Mouse (Mus musculus): ENCODE data around the gene Kirrel.

The Kirrel gene

DNA sequence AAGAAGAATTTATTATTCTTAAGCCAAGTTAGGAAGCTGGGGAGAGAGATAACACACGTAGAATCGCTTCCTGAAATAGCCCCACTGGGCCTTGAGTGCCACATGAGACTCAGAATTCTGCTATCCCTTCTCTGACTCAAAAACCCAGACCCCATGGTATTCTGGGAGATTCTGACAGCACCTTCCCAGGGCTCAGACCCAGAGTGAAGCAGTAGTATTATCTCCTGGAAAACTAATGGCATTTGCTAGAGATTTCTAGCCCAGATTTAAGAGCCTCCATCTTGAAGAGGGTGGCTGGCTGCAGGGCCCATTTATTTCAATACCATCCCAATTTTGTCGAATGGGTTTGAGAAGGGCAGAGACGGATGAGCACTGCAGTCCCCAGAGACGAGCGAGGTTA lies 6.9 kb downstream of the Kirrel start:
- peak; percentile 7 for DNase-seq (ENCODE audit: extremely low spot score, low spot score)

GRCm38 (mm10) chr3:87165291-87165881 lies 9.2 kb downstream of the Kirrel start:
- DNase-seq (ENCODE audit: extremely low spot score, low spot score) = peak; percentile 15

DNA sequence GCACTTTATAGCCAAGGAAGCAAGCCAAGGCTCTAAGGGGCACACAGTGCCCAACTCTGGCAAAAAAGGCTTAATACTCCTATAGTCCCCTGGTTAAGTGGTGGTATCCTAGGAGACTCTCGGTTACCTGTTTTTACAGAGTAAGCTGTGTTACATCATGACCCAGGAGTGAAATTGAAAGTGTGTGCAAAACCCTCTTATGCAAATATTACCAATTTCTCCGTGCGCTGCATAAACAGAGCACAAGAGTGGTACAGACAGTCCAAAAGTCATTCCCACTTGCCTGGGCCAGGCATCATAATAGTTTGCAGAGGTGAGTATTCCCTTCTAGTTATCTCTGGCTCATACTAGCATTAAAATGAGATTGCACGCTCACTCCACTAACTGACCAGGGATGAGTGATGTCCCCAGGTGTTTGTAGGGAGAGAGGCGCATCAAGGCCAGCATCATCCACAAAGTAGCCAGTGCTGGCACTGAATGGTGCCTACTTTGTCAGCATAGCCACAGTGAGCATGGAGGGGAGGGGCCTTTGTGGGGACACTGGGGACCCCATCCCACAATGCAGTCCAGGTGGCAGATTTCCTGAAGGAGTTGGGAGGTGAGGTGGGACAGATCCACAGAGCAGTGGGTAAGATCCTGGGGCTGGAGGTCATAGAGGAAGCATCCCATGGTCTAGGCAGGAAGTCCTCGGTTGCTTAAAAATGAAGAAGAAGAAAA lies 10.3 kb downstream of the Kirrel start:
- peak; percentile 9 for DNase-seq (ENCODE audit: extremely low spot score, low spot score)

GRCm38 (mm10) chr3:87163116-87163515 lies 11.4 kb downstream of the Kirrel start:
- peak; percentile 7 for DNase-seq (ENCODE audit: extremely low spot score, low spot score)

DNA sequence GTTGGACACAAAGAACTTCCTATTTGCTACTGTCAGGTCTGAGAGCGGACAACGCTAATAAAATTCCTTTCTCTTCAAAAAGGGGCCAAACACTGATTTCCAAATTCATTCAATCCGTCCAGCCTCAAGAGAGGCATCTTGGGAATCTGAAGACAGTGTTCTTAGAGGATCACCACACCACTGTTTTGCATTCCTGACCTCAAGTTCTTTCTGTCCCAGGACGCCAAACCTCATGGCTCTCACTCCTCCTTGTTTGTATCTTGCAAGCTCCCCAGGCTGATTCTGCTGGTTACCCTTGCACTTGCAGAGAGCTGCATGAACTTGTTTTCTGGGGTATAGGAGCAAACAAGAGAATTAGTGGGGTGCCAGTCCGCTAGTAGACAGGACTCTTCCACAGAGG lies 12.2 kb downstream of the Kirrel start:
- DNase-seq (ENCODE audit: extremely low spot score, low spot score) = no peak

DNA sequence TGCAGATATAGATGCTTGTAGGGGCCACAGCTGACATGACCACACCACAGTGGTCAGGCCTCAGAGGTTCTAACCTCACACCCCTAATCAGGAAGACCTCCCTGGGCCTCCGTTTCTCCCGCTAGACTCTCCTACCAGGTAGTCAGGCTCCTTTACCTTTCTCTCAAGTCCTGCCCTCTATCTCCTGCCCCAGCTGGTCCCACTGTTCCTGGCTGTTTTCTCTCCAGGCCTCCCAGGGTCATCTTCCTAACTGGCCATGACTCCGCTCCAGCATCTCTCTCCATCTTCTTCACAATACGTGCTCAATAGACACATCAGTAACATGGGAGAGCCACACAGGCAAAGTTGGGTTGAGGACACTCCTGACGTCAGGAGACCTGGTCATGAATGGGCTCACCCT lies 12.9 kb downstream of the Kirrel start:
- DNase-seq (ENCODE audit: extremely low spot score, low spot score) = no peak

DNA sequence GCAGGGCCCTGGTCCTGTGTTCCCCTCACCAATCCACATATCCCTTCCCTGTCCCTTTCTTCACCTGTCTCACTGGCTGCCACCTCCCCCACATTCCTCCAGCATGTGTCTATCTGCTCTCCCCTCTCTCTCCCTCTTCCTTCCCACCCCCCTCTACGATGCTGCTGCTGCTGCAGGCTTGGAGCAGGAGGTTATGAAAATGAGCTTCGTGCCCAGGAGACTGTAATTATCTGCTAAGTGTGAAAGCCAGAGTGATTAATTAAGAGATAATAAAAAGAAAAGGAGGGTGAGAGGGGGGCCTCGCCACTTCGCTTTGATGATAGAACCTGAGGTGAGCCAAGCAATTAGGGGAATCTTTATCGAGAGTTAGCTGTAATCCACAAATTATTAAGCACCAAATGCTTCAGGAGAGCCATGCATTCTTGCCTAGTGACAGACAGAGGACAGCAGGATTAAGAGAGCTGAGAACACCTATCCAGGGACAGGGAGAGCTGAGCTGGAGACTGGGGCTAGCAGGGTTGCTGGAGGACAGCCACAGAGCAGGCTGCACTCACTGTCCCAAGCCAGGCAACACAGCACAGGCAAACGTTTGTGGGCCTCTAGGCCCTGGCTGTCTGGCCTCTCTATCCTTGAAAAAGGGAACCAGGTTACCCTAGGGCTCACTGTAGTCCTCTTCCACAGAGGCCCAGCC lies 13.6 kb downstream of the Kirrel start:
- no peak for DNase-seq (ENCODE audit: extremely low spot score, low spot score)

DNA sequence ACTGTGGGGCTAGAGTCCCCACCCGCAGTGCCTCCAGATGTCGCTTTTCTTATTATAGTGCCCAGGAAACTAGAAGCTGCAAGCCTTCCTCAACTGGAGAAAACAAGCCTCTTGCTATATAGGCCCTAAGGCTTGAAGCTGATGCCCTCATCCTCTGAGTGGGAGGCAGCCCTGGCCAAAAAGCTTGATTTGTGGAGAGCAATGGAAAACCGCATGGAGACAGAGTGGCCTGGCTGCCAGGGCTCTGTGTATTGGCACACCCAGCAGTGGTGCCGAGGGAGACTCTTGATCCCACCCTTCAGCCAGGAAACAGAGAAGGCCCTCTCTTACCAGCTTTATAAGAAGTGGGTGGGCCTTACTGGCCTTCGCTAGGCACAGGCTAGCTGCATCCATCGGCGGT lies 15.4 kb downstream of the Kirrel start:
- DNase-seq (ENCODE audit: extremely low spot score, low spot score) = no peak

- DNase-seq (ENCODE audit: extremely low spot score, low spot score) = peak; percentile 52
Measured at GRCm38 (mm10) chr3:87157767-87158291, 16.7 kb downstream of the Kirrel start.

GRCm38 (mm10) chr3:87157297-87157696 lies 17.2 kb downstream of the Kirrel start:
- no peak for DNase-seq (ENCODE audit: extremely low spot score, low spot score)

- no peak for DNase-seq (ENCODE audit: extremely low spot score, low spot score)
Measured at GRCm38 (mm10) chr3:87154398-87155287, 19.9 kb downstream of the Kirrel start.

GRCm38 (mm10) chr3:87153038-87153437 lies 21.5 kb downstream of the Kirrel start:
- DNase-seq (ENCODE audit: extremely low spot score, low spot score) = no peak

DNA sequence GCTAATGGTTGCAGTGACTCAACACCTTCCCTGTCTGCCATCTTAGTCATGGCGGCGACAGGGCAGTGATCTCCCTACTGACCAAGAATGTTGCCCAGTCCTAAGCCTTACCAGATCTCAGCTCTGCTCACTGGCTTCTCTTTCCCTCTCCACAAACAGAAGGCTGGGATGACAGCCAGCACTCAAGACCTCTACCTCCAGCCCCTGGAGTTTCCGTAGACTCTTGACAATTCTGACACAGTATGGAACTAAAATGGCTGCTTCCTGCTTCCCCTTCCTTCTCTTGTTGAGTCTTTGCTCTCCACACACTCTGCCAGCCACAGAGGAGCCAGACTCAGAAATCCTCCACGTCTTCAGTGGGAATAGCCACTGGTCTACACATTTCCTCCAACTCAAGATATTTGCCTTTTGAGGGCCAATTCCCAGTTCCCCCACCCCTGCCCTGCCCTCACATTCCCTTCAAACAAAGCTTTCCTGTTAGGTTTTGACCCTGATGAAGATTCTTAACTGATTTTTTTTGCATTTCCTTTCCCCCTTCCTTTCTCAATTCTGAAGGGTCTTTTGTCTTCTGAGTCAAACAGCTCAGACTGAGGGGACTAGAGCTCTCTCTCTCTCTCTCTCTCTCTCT lies 22.3 kb downstream of the Kirrel start:
- no peak for DNase-seq (ENCODE audit: extremely low spot score, low spot score)

DNA sequence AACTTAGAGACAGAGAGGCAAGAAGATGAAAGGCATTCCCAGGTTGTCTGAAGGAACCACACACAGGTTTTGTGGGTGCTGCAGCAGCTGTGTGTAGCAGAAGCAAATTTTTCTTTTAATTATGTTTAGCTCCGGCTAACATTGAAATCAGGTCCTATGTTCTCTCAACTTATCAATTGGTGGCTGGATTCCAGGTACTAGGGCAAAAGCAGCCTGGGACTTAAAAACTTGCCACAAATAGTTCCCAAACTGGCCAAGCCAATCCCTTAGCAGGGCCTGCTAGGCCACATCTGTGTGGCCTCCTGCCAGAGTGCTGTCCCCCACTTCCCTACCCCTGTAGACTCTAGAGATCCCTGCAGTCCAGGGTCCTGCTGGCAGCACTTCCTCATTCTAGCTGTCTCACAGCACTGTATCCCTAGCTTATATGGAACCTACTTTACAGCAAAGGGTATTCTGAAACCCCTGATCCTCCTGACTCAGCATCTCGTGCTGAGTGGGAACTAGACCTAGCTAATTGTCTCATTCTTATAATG lies 23.2 kb downstream of the Kirrel start:
- DNase-seq (ENCODE audit: extremely low spot score, low spot score) = no peak

DNA sequence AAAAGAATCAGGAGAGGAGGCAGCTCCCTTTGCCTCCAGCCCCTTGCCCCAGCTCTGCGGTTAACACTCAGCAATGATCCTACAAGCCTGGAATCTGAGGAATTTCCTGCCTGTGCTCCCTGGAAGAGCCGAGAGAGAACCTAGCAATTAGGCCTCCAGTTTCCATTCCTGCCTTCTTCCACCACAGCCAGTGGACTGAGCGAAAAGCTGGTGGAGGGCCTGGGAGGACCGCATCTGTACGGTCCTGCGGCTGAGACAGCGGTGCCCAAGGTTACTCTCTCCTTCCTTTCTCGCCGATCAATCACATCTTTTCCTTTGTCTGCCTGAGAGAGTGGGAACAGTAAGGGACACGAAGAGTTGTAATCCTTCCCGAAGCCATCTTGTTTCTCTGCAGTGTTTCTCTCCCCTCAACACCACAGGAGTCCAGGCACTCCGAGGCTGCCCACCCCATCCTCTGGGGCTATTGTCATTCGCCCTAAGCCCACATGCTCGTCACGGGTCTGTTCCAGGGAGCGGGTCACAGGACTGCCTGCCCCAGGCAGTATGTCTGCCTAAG lies 23.8 kb downstream of the Kirrel start:
- DNase-seq (ENCODE audit: extremely low spot score, low spot score) = peak; percentile 66

- DNase-seq (ENCODE audit: extremely low spot score, low spot score) = peak; percentile 59
Measured at GRCm38 (mm10) chr3:87150056-87150688, 24.4 kb downstream of the Kirrel start.

GRCm38 (mm10) chr3:87149425-87149824 lies 25.1 kb downstream of the Kirrel start:
- no peak for DNase-seq (ENCODE audit: extremely low spot score, low spot score)

DNA sequence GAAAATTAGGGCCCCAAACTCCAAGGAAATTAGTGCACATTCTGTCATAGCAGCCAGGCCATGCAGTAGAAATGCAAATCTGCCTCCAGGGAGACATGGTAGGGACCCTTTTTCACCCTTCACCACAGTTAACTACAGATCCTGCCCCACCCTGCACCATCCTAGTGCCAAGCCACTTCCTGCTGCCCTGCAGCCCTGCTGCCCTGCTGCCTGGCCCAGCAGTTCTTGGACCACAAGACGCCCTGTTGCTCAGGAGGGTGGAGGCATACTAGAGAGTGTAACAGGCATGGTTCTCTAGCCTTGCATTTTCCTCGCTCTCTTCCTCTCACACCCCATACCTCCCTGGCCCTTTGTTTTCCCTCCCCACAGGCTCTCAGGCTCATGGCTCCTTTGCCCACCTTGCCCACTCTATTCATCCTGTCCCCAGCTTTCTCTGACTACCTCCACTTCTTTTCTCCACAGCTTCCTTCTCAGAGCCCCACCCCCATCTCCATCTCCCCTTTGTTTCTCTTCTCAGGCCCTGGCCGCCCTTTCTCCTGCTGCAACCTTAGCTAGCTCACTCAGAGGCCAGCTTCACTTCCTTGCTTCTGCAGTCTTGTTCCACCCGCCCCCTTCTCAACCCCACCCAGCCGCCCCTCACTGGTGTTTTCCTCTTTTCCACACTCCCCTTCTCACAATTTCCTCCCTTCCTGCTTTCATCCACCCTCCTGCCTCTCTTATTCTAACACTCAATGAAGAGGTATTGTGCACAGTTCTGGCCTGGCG lies 29.9 kb downstream of the Kirrel start:
- no peak for DNase-seq (ENCODE audit: extremely low spot score, low spot score)

DNA sequence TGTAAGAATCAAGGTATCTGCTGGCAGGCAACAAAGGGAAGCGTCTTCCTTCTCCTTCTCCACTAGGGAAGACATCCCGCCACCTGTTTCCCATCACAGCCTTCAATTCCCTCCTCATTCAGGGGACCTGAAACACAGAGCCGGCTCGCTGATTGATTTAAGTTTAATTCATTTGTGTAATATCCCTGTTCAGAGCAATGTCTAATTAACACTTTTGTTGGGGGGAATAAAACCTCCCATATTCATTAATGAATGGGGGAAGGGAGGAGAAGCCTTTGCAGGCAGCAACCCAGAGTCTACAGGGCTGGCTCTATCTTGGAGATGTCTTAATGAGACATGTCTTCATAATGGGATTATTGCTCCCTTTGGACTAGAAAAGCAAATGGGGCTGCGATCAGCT lies 34.3 kb downstream of the Kirrel start:
- DNase-seq (ENCODE audit: extremely low spot score, low spot score) = no peak

Data from neural tube, embryonic 10.5 days (tissue).